Mouse (Mus musculus) left cerebral cortex, adult 8-10 months (tissue): ENCODE data around the gene Pip5k1b. TPM values are rescaled to one million over a fixed set of nuclear protein-coding genes. Genes with fewer than 3 reads are reported as not detected.

ENCODE experiments used
- DNase-seq, 2 experiments: peaks; one replicate each; pipeline ENCODE4 v3.0.0; 2022; ENCODE audit warnings: low spot score in 2 of 2
- total RNA-seq, 4 experiments: library from RNA; stranded (reverse); gene quantifications; 2 replicates each; pipeline ENCODE4 v1.2.4; 2022

Pip5k1b gene
- total RNA-seq, 4 experiments from 2014 or later, result 19.4 to 23.4 (median 20.7) TPM

DNA sequence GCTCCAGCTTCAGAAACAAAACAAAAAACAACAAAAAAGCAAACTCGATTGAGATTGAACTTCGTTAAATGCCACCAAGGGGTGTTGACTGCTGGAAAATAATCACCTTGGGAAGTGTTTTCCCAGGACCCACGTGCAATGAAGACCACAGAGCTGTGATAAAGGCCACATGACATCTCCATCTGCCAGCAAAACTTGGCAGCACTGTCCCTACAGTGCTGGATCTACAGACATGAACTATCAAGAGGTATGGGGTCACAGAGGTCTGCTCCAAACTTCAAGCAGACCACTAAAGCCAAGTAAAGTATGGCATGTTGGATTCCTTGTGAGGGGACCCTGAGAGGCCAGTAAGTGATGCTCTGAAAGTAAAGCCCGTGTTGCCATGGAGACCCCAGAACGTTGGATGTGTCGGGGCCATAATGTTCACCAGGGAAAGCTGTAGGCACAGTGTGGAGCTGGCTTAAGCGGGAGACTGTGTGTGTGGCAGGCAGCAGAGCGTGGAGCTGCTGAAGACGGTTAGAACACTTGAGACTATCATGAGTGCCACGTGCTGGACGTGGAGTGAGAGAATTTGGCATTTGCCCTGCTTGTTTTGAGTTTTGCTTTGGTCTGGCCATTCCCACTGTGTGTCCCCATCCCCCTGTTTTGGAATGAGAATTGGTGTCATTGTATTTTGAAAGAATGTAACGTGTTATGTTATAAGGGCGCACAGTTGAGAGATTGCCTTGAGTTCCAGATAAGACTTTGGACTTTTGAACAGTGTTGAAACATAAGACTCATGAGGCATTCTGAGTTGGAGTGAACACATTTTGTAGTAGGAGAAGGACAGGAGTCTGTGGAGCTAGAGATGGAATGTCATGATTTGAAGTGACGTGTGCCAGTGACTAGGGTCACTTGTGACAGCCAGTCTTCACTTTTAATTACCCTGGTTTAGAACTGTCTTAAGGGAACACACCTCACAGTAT, 12.0 kb downstream of the Pip5k1b start:
- no peak for DNase-seq

DNA sequence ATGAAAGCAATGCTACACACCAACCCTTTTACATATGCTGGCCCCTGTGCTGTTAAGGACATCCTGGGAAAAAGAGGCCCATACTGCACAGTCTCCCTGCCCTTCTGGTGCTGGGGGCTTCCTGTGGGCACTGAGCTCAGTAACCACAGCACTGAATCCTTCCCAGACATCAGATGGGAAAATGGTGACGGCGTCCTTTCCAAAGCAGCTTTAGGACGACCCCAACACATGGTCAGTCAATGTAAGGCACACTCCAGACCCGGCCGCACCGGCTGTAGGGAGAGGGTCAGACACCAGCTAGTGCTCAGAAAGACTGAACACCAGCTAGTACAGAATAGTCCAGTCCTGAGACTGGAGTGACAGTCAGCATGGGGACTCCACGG, 13.4 kb downstream of the Pip5k1b start:
- DNase-seq, result no peak

GRCm38 (mm10) chr19:24541669-24542292, 13.9 kb downstream of the Pip5k1b start:
- no peak for DNase-seq

GRCm38 (mm10) chr19:24540952-24541668, 14.6 kb downstream of the Pip5k1b start:
- no peak for DNase-seq

GRCm38 (mm10) chr19:24539041-24539440, 16.6 kb downstream of the Pip5k1b start:
- no peak for DNase-seq

GRCm38 (mm10) chr19:24538181-24538580, 17.5 kb downstream of the Pip5k1b start:
- no peak for DNase-seq

- no peak for DNase-seq
Observed at GRCm38 (mm10) chr19:24537691-24538090, 18.0 kb downstream of the Pip5k1b start.

DNA sequence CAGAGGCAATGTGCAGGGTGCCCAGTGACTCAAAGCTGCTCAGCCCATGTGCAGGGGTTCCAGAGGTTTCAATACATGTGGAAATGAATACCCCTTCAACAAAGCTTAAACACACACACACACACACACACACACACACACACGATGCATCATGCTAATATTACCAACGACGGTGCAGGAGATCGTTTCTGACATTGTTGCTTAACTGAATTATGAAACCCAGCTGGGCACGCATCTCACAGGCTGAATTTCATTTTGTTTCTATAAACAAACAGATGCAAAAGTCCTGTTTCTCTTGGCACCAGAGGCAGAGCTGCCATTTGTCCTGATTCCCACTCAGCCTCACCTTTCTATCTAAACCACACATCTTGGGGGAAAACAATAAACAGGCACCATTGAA, 18.8 kb downstream of the Pip5k1b start:
- DNase-seq, result no peak

GRCm38 (mm10) chr19:24536280-24536679, 19.4 kb downstream of the Pip5k1b start:
- no peak for DNase-seq

- no peak for DNase-seq
Observed at GRCm38 (mm10) chr19:24535161-24535560, 20.5 kb downstream of the Pip5k1b start.

- no peak for DNase-seq
Observed at GRCm38 (mm10) chr19:24534733-24535132, 20.9 kb downstream of the Pip5k1b start.

- no peak for DNase-seq
Observed at GRCm38 (mm10) chr19:24528910-24529561, 26.6 kb downstream of the Pip5k1b start.

DNA sequence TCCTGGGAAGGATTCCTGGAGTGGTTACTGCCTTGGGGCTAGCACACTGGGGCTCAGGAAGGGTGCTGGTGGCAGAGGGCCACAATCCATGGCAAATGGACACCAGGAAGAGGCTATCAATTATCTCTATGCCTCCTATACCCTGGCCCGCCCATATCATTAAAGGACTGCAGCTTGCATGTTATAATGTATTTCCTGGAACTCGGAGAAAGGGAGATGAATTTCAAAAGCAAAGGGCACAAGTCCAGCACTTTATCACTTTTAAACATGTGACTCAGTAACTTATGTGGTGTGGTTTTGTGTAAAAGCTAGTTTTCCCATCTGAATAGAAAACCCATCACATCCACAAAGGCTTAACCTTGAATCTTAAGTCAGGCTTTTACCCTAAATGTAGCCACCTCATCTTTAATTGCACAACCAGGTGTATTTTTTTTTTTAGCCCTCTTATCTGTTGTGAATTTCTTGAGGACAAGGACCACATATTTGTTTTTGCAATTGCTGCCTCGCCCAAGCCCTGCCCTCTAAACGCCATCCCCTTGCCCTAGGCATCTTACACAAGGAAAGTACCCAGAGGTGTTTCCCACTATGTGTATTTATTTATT, 27.4 kb downstream of the Pip5k1b start:
- no peak for DNase-seq

- no peak for DNase-seq
Observed at GRCm38 (mm10) chr19:24527613-24527948, 28.1 kb downstream of the Pip5k1b start.

GRCm38 (mm10) chr19:24526731-24527612, 28.7 kb downstream of the Pip5k1b start:
- no peak for DNase-seq

DNA sequence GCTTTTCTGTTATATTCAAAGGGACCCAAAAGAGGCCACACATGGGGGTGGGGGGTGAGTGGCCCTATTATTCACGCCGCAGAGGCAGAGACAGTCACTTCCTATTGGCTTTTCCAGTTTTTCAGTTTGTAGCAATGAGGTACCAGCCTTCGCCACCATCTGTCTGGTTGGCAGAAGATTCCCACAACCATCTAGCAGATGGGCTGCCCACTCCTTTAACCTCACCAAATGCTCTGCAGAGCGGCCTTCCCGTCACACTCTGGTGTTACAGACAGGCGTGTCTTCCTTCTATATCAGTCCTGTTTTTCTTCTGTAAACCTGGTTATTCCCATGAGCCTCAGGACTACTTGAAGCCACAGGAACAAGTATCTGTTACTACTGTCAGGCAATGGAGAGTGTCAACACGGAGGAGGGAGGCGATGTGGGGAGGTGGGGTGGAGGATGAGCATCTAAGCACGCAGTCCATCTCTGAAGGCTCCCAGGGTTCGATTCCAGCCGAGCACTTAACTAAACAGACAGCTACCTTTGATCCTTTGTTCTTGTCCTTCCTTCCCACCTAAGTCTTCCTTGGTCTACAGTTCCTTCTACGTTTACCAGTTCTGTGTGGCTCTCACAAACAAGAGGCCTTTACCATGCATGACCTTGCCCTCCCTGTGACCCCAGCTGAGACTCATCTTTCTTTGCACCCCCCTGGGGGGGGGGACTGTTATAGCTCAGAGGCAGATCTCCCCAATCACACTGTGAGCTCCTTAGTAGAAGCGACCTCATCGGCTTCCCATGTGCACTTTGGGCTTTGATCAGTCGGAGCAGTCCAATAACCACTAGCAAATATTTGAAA, 32.0 kb downstream of the Pip5k1b start:
- DNase-seq, result peak; percentile 35 to 67

DNA sequence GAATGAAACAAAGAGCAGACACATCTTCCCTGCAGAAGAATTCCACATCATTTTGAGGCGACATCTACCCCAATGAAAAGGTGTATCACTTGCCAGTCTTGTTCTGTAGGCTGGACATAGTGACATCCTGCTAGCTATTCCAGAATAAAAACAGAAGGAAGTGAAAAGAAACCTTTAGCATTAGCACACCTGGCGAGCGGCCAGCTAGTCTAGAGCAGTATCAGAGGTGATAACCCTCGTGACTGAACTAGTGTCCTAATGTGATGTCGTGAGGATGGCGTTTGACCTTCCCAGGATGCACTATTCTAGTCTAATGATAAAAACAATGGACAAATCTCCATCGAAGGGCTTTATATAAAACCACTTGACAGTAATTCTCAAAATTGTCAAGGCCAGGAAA, 33.7 kb downstream of the Pip5k1b start:
- DNase-seq, result no peak

DNA sequence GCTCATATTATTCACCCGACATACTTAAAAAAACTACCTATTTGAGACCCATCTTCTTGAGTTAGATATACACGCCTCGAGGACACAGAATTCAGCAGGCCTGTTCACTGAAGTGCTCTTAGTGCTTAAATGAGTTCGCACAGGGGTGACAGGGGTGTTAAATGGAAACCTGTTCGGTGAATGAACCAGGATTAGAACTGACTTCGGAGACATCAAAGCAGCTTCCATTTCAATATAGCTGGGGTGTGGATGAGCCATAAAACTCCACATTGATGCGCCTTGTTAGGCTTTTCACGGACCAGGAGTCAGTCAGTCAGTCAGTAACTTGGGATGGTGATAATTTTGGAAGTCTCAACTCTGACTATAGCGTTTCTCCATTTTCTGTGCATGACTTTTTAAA, 34.5 kb downstream of the Pip5k1b start:
- no peak for DNase-seq

DNA sequence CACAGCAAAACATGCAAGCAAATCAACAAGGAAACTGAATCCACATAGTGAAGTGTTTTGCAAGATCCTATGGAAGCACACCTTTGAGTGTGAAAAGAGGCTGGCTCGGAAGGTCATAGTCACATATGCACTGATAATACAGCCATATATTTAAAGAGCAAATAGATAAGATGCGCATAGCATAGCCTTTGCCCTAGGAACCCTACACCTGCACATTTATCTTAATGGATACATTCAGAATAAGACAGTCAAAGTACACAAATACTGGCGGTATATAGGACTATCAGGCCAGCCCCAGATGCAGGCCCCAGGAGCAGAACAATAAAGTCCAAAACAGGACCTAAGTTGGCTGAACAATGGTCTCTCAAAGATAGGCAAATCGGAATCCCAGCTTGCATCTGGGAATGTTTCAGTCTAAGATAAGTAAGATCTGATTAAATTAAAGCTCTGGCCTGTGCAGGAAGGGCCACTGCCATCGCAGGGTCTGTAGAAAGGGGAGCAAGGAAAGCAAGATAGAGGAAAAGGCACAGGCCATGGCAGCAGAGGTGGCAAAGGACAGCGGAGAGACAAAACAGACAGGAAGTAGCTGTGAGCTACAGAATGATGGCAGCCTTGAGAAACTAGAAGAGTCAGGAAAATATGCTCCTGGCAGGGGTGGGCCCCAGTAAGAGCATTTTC, 35.8 kb downstream of the Pip5k1b start:
- DNase-seq, result no peak
